Mouse (Mus musculus) brain, embryonic 14.5 days (tissue): ENCODE results near the gene Olfr239.

Experiments used
- CTCF ChIP-seq: fragments of 200-500 bp; IDR thresholded peaks from 2 replicates; pipeline ENCODE4 v1.5.1; 2012; ENCODE audit warnings: inconsistent platforms, mild to moderate bottlenecking, moderate library complexity, borderline replicate concordance; ENCODE audit not compliant: insufficient read depth, insufficient read length; ENCODE audit errors: extremely low read depth
- POLR2A ChIP-seq: fragments of 200-500 bp; IDR thresholded peaks from 2 replicates; pipeline ENCODE4 v1.6.1; 2012; ENCODE audit warnings: mild to moderate bottlenecking, inconsistent platforms, borderline replicate concordance; ENCODE audit not compliant: poor library complexity, insufficient read depth, insufficient read length, severe bottlenecking; ENCODE audit errors: extremely low read depth

- TF ChIP-seq POLR2A (no peak), CTCF (no peak)
These were observed 30.5 kb downstream of the Olfr239 start, which contains the start of gene Olfr1564 for GRCm38 (mm10) chr17:33221590-33221989.
